Mouse (Mus musculus) skeletal muscle tissue, adult 2 months (tissue): ENCODE results near the gene Cpa4.
A peak's percentile ranks its signal among the peaks of the same experiment; 100 is the strongest.

Experiments
- DNase-seq: peaks from one replicate; pipeline ENCODE4 v3.0.0-alpha.2; 2012; ENCODE audit warnings: low read depth, low spot score

The Cpa4 gene

GRCm38 (mm10) chr6:30551644-30552580 lies 16.3 kb upstream of the Cpa4 start:
- DNase-seq, result no peak

GRCm38 (mm10) chr6:30552628-30553027 lies 15.5 kb upstream of the Cpa4 start:
- DNase-seq, result no peak

GRCm38 (mm10) chr6:30553381-30554010 lies 14.7 kb upstream of the Cpa4 start:
- DNase-seq, result no peak

GRCm38 (mm10) chr6:30554092-30554491 lies 14.1 kb upstream of the Cpa4 start:
- DNase-seq, result no peak

GRCm38 (mm10) chr6:30554621-30555170 lies 13.5 kb upstream of the Cpa4 start:
- DNase-seq, result peak; percentile 57

- DNase-seq, result peak; percentile 39
Observed at GRCm38 (mm10) chr6:30556080-30556479, 12.1 kb upstream of the Cpa4 start.

- no peak for DNase-seq
Observed at GRCm38 (mm10) chr6:30559726-30560125, 8.4 kb upstream of the Cpa4 start.

GRCm38 (mm10) chr6:30562132-30562531 lies 6.0 kb upstream of the Cpa4 start:
- no peak for DNase-seq

GRCm38 (mm10) chr6:30563575-30563974 lies 4.6 kb upstream of the Cpa4 start:
- no peak for DNase-seq

- DNase-seq, result no peak
Observed at GRCm38 (mm10) chr6:30564051-30564450, 4.1 kb upstream of the Cpa4 start.

GRCm38 (mm10) chr6:30569331-30569730 lies 1.2 kb downstream of the Cpa4 start:
- no peak for DNase-seq

- no peak for DNase-seq
Observed at GRCm38 (mm10) chr6:30570012-30570411, 1.8 kb downstream of the Cpa4 start.

- no peak for DNase-seq
Observed at GRCm38 (mm10) chr6:30572456-30573311, 4.5 kb downstream of the Cpa4 start.

GRCm38 (mm10) chr6:30573380-30573779 lies 5.2 kb downstream of the Cpa4 start:
- DNase-seq, result no peak

GRCm38 (mm10) chr6:30574945-30575344 lies 6.8 kb downstream of the Cpa4 start:
- no peak for DNase-seq

GRCm38 (mm10) chr6:30576477-30577203 lies 8.5 kb downstream of the Cpa4 start:
- DNase-seq, result no peak

GRCm38 (mm10) chr6:30579961-30580840 lies 12.0 kb downstream of the Cpa4 start:
- no peak for DNase-seq

- no peak for DNase-seq
Observed at GRCm38 (mm10) chr6:30580841-30581176, 12.6 kb downstream of the Cpa4 start.

GRCm38 (mm10) chr6:30586886-30587442 lies 18.8 kb downstream of the Cpa4 start:
- DNase-seq, result no peak

- no peak for DNase-seq
Observed at GRCm38 (mm10) chr6:30589819-30590218, 21.6 kb downstream of the Cpa4 start.
